Mouse (Mus musculus) thymus, adult 2 months (tissue): ENCODE measurements around the gene Gm14226. TPM values are rescaled to one million over a fixed set of nuclear protein-coding genes. Genes with fewer than 3 reads are reported as not detected.
A peak's percentile ranks its signal among the peaks of the same experiment; 100 is the strongest.

ENCODE experiments used
- DNase-seq: peaks from one replicate; pipeline ENCODE4 v3.0.0; 2021
- H3K27ac ChIP-seq: fragments of 200-500 bp; 2 replicates; pipeline ENCODE4 v1.5.1; 2012; ENCODE audit warnings: low read length, control low read depth; ENCODE audit not compliant: control insufficient read depth, insufficient read depth
- H3K27me3 ChIP-seq: fragments of 200-500 bp; 2 replicates; pipeline ENCODE4 v1.6.1; 2012; ENCODE audit warnings: mild to moderate bottlenecking, low read length, moderate library complexity, mixed read lengths; ENCODE audit not compliant: control insufficient read depth, insufficient read depth
- H3K36me3 ChIP-seq: fragments of 200-500 bp; 2 replicates; pipeline ENCODE4 v1.6.1; 2012; ENCODE audit warnings: mild to moderate bottlenecking, low read length, moderate library complexity; ENCODE audit not compliant: control insufficient read depth, insufficient read depth
- H3K4me1 ChIP-seq: fragments of 200-500 bp; replicated peaks from 2 replicates; pipeline ENCODE4 v1.6.1; 2012; ENCODE audit warnings: low read length; ENCODE audit not compliant: control insufficient read depth, insufficient read depth
- H3K4me3 ChIP-seq: fragments of 200-500 bp; 2 replicates; pipeline ENCODE4 v1.5.1; 2012; ENCODE audit warnings: mild to moderate bottlenecking, low read length, control low read depth, moderate library complexity; ENCODE audit not compliant: control insufficient read depth, insufficient read depth
- CTCF ChIP-seq: fragments of 200-500 bp; IDR thresholded peaks from 2 replicates; pipeline ENCODE4 v1.5.1; 2012; ENCODE audit warnings: mild to moderate bottlenecking, control low read depth, low read length, moderate library complexity, borderline replicate concordance; ENCODE audit not compliant: control insufficient read depth, poor library complexity, insufficient read depth; ENCODE audit errors: extremely low read depth
- POLR2A ChIP-seq: fragments of 200-500 bp; IDR thresholded peaks from 2 replicates; pipeline ENCODE4 v1.6.1; 2012; ENCODE audit warnings: mild to moderate bottlenecking, low read length, control low read depth, moderate library complexity; ENCODE audit not compliant: control insufficient read depth, poor library complexity, insufficient read depth; ENCODE audit errors: extremely low read depth
- WGBS: fragments of 180-500 bp; shearing (Covaris S2); methylation state at CpG from one replicate; pipeline ENCODE4 v1.1.7; 2018; 5-methylcytosine and 5-hydroxymethylcytosine counted together
- polyA plus RNA-seq: library from polyadenylated mRNA; depleted of rRNA; stranded (reverse); fragments of >200 nt; gene quantifications from 2 replicates; pipeline ENCODE4 v1.2.3, GENCODE M21; 2012

Gene Gm14226
- polyA plus RNA-seq, 1 experiment, result 0.16 TPM

DNA sequence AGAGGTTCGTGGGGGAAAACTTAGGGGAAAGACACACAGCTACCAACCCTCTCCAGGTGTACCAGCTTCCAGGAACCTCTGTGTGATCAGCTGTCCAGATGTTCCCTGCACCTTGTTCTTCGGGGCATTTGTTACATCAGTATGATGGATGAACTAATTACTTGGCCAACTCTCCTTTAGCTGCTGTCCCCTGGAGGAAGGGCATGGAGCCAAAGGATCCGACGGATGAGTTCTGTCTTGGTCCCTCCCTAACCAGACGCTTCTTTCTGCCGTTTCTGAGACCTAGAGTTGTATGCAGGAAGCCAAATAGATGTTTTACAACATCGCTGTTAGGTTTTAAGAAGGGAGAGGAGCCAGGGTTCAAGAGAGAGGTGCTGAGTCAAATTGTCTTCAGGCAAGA is 12.8 kb downstream of the Gm14226 start:
- no peaks in the 10 kb centered on the region for H3K36me3 ChIP-seq
- H3K27me3 ChIP-seq, result no peaks in the 10 kb centered on the region
- H3K4me3 ChIP-seq, result no peak overlapping the region
- H3K27ac ChIP-seq, result no peak overlapping the region
- WGBS, result 80% methylated on average over 7 of the region's 7 CpGs
- no peak for DNase-seq
- TF ChIP-seq POLR2A (no peak), CTCF (no peak)
- H3K4me1 ChIP-seq, result peaks cover 4% of the 10 kb centered on the region; the same call in 1 of the 2 replicates

DNA sequence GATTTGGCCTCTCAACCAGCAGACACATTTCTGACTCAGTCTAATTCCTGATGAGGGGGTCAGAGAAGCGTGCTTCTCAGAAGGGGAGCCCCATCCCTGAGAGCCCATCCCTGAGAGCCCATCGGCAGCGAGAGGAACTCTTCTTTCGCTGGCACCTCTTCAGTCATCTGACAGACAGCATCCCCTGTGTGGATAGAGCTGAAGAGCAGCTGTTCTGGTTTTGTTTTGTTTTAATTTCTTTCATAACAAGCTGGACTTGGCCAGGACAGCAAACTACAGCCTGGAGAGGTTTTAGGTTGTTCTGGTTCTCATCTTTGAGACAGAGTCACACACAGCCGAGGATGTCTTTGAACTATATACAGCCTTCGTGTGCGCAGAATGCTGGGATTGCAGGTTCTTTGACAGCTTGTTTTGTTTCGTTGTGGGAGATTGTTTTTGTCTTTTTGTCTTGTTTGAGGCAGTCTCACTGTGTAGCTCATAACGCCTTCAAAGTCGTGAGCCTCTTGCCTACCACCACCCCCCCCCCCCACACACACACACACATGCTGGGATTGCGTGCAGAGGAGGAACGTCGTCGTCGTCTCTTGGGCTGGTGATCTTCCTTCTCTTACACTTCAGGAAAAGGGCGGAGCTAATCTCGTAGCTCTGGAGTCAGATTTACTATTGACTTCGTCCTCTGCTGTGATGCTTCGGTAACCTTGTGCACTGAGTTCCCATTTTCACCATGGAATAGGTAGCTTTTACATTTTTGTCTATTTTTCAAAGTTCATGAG is 15.1 kb downstream of the Gm14226 start:
- no peak for DNase-seq
- TF ChIP-seq POLR2A, result no peak
- TF ChIP-seq CTCF, result no peak
- Histone ChIP-seq H3K27me3 (no peaks in the 10 kb centered on the region), H3K4me3 (0 out of 2 replicates have a peak overlapping the region, but pooled peaks have one; percentile 4), H3K27ac (no peak overlapping the region), H3K36me3 (no peaks in the 10 kb centered on the region), H3K4me1 (peaks cover 4% of the 10 kb centered on the region; the same call in 1 of the 2 replicates)
- 33% methylated on average over 19 of the region's 19 CpGs for WGBS

DNA sequence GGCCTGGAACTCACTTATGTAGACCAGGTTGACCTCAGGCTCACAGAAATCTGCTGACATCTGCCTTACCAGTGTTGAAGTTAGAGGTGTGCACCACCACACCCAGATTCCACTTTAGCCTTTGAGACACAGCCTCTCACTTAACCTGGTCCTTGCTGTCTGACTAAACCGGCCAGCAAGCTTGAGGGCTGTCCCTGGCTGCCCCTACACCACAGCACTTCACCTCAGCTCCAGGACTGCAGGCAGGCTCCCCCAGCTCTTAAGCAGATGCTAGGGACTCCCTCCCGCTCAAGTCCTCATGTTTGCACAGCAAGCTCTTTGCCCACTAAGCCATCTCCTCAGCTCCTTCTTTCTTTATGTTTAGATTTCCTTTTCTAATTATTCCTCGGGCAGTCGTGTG is 21.9 kb downstream of the Gm14226 start:
- Histone ChIP-seq H3K27ac (no peak overlapping the region), H3K4me3 (no peak overlapping the region), H3K36me3 (no peaks in the 10 kb centered on the region), H3K4me1 (no peaks in the 10 kb centered on the region), H3K27me3 (no peaks in the 10 kb centered on the region)
- TF ChIP-seq CTCF (no peak), POLR2A (no peak)
- no peak for DNase-seq
- WGBS, result 91% methylated on average over 4 of the region's 4 CpGs

DNA sequence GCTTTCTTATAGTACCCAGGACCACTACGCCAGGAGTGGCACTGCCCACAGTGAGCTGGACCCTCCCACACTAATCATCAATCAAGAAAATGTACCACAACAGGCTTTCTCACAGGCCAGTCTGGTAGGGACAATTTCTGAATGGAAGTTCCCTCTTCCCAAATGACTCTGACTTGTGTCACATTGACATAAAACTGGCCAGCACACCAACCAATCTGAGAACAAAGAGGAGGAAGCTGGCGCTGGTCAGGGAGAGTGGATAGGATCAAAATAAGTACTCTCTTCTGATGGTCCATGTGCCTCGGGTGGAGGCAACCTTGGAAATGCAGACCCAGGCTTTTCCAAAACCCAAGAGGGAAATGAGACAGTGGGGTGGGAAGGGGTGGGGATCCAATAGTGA is 26.5 kb downstream of the Gm14226 start:
- Histone ChIP-seq H3K4me3 (no peak overlapping the region), H3K27me3 (no peaks in the 10 kb centered on the region), H3K36me3 (no peaks in the 10 kb centered on the region), H3K4me1 (peaks cover 7% of the 10 kb centered on the region), H3K27ac (no peak overlapping the region)
- no peak for DNase-seq
- 94% methylated on average over 3 of the region's 3 CpGs for WGBS
- no peak for TF ChIP-seq CTCF
- no peak for TF ChIP-seq POLR2A

DNA sequence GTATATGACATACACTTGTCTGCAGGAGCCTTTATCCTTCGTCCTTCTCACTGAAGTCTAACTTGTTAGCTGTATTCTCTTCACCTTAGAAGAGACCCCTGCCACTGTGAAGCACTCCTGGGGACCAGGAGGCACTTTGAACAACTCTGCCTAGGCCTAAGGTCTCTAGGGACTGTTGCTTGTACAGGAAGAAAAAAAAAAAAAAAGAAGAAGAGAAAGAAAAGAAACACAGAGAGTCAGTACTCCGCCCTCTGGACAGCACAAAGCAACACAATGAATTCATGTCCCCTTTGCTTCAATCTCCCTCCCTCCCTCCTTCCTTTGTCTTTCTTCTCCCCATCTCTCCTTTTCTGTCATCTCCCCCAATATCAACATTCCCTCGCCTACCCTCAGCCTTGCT is 27.0 kb downstream of the Gm14226 start:
- no peak for DNase-seq
- 92% methylated on average over 3 of the region's 3 CpGs for WGBS
- TF ChIP-seq POLR2A, result no peak
- no peak for TF ChIP-seq CTCF
- H3K27me3 ChIP-seq, result no peaks in the 10 kb centered on the region
- H3K27ac ChIP-seq, result no peak overlapping the region
- H3K36me3 ChIP-seq, result no peaks in the 10 kb centered on the region
- peaks cover 8% of the 10 kb centered on the region for H3K4me1 ChIP-seq
- H3K4me3 ChIP-seq, result no peak overlapping the region

DNA sequence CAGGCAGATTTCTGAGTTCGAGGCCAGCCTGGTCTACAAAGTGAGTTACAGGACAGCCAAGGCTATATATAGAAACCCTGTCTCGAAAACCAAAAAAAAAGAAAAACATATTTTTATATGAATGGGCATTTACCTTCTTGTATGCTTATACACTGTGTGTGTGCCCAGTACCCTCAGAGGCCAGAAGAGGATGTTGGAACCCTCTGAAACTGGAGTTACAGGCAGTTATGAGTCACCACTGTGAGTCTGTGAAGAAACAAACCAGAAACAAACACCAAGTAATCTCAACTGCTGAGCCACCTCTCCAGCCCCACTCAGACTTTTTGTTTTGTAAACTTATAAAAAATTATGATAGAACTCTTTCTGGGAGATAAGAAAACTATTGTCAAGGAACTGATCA is 28.7 kb downstream of the Gm14226 start:
- Histone ChIP-seq H3K4me3 (no peak overlapping the region), H3K4me1 (peaks cover 16% of the 10 kb centered on the region), H3K27me3 (no peaks in the 10 kb centered on the region), H3K36me3 (no peaks in the 10 kb centered on the region), H3K27ac (no peak overlapping the region)
- TF ChIP-seq POLR2A (no peak), CTCF (no peak)
- WGBS, result 82% methylated on average over 2 of the region's 2 CpGs
- DNase-seq, result no peak
